Mouse (Mus musculus) regulatory T cell (primary cell): Measurements from ENCODE around the gene Gm18596.

ENCODE experiments used
- in situ Hi-C: fragments of 300-600 bp; cut with MboI, MseI; formaldehyde crosslinking; loops from one replicate; pipeline ENCODE4 v1.15.1; 2025; ENCODE audit warnings: high pct_unique_total_duplicates

The Gm18596 gene

GRCm38 (mm10) chr10:77713734-77714133, 28.7 kb downstream of the Gm18596 start:
- in situ Hi-C loops = loop anchor here (5.0 kb wide), 1 partner anchor 41 kb away; no protein-coding TSS in a partner anchor

- in situ Hi-C loops = loop anchor here (5.0 kb wide), 1 partner anchor 39 kb away; no protein-coding TSS in a partner anchor
Measured at GRCm38 (mm10) chr10:77711157-77711556, 31.3 kb downstream of the Gm18596 start, which contains the start of gene Gm10024. Gene Gm10024 (plus strand): TSS chr10:77711457.

- in situ Hi-C loops = loop anchor here (5.0 kb wide), 1 partner anchor 38 kb away; no protein-coding TSS in a partner anchor
Measured at GRCm38 (mm10) chr10:77709831-77710230, 32.6 kb downstream of the Gm18596 start.

- in situ Hi-C loops = no loop called here
Measured at GRCm38 (mm10) chr10:77706326-77706725, 36.1 kb downstream of the Gm18596 start, which contains the start of gene Gm10272. Gene Gm10272 (plus strand): TSS chr10:77706626.

- in situ Hi-C loops = no loop called here
Measured at GRCm38 (mm10) chr10:77697133-77697532, 45.3 kb downstream of the Gm18596 start, which contains the start of gene Gm9508. Gene Gm9508 (minus strand): TSS chr10:77697233.
